Mouse (Mus musculus): Measurements from ENCODE around the gene Olfr310. TPM values are rescaled to one million over a fixed set of nuclear protein-coding genes. Genes with fewer than 3 reads are reported as not detected.

Olfr310 gene
- not detected for polyA plus RNA-seq (2017; shearing (Covaris generic))

DNA sequence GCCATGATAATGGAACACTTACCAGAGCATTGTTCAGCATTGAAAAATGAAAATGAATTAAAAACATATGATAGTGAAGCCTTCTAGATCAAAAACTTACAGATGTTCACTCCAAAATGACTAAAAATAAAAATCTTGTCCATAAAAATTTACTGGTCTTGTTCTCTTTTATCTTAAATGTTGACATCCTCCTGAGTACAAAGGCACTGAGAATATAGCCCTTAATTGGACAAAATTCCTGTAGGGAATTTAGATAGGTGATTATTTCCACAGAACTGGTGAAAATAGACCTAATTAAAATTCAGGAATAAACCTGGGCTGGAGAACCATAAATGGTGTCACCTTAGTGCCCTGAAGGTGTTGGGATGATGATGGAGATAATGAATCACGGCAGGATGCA, at the start of gene Olfr310:
Olfr310 (minus strand) TSS at position 101 of the 400 bp plus-strand sequence.

DNA sequence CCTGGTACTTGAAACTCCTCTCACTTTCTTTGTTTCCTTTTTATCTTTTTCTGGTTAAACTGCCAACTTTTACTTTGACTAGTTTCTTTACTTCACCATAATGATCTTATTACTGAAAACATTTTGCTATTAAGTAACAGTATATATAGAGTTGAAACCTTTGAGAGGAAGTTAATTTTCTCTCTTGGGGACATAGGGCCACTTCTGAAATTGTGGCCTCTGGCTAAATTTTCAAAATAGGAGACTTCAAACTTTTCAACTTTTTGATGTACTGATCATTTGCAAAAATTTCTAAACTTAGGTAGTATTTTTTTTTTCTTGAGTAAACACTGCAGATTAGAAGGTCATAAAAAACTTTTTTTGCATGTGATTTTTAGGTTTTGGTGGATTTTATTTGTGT, 48.6 kb upstream of the Olfr310 start, which contains the start of gene Olfr308:
Olfr308 (minus strand) TSS at position 101 of the 400 bp plus-strand sequence.

DNA sequence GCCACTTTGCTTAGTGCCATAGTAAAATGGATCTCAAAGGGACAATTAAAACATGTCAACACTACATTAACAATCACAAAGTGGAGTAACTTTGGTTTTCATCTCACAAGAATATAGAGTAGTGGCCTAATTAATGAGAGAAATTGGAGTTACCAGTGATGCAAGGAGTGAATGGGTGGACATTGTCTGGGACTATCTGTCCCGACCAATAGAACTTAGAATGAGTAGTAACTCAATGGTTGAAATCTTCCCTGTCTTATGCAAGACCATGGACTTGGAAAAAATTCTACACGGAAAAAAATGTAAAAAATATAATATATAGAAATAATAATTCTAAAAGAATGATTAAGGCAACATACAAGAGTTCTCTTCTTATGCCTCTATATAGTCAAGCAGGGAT, 36.6 kb upstream of the Olfr310 start, which contains the start of gene Olfr309:
Olfr309 (minus strand) TSS at position 101 of the 400 bp plus-strand sequence.

GRCm38 (mm10) chr7:86246208-86246607, 30.8 kb downstream of the Olfr310 start, which contains the start of gene Vmn2r76:
Gene Vmn2r76 (minus strand): TSS chr7:86246308.

Other genes starting within 250 kb of the Olfr310 start
- not detected for gene Vmn2r75, start 105.4 kb downstream of the Olfr310 start, polyA plus RNA-seq (2017; shearing (Covaris generic))
- 0.05 TPM for gene Vmn2r76, start 30.9 kb downstream of the Olfr310 start, polyA plus RNA-seq (2017; shearing (Covaris generic))
- not detected for gene Olfr309, start 36.5 kb upstream of the Olfr310 start, polyA plus RNA-seq (2017; shearing (Covaris generic))
- not detected for gene Olfr308, start 48.5 kb upstream of the Olfr310 start, polyA plus RNA-seq (2017; shearing (Covaris generic))
- gene Olfr307, start 60.4 kb upstream of the Olfr310 start, polyA plus RNA-seq (2017; shearing (Covaris generic)) = 0.06 TPM
- gene Olfr305, start 89.8 kb upstream of the Olfr310 start, polyA plus RNA-seq (2017; shearing (Covaris generic)) = not detected
- not detected for gene Olfr304, start 109.5 kb upstream of the Olfr310 start, polyA plus RNA-seq (2017; shearing (Covaris generic))
- gene Olfr303, start 120.6 kb upstream of the Olfr310 start, polyA plus RNA-seq (2017; shearing (Covaris generic)) = not detected
- gene Olfr301, start 126.7 kb upstream of the Olfr310 start, polyA plus RNA-seq (2017; shearing (Covaris generic)) = not detected
- not detected for gene Olfr299, start 182.7 kb upstream of the Olfr310 start, polyA plus RNA-seq (2017; shearing (Covaris generic))
- not detected for gene Olfr298, start 215.3 kb upstream of the Olfr310 start, polyA plus RNA-seq (2017; shearing (Covaris generic))
- gene Olfr297, start 242.8 kb upstream of the Olfr310 start, polyA plus RNA-seq (2017; shearing (Covaris generic)) = not detected